Mouse (Mus musculus): ENCODE measurements around the gene Pip4k2c. TPM values are rescaled to one million over a fixed set of nuclear protein-coding genes. Genes with fewer than 3 reads are reported as not detected.
"Not testable (repeated sequence)": the region's sequence is repeated elsewhere in the genome, so short reads cannot be mapped to it uniquely, and the experiment has no call there.

Gene Pip4k2c
- total and polyA plus RNA-seq, 3 experiments, result 126 to 141 (median 130) TPM

- TF ChIP-seq TAL1 (conservative IDR thresholded peaks at IDR 0.05; ENCODE audit: low read depth, low read length) (no peak), CTCF (IDR thresholded peaks at IDR 0.05; ENCODE audit: low read depth, low read length) (no peak), GATA2 (IDR thresholded peaks at IDR 0.05; ENCODE audit: borderline replicate concordance, low read depth, low read length) (no peak), POLR2AphosphoS5 (IDR thresholded peaks at IDR 0.05; ENCODE audit: insufficient replicate concordance, low read depth, low read length) (no peak), GATA1 (IDR thresholded peaks at IDR 0.05; ENCODE audit: borderline replicate concordance, low read length) (no peak)
- Histone ChIP-seq H3K36me3 (replicated peaks) (peaks cover 65% of the 10 kb centered on the region), H3K4me1 (ENCODE audit: insufficient read depth, low read depth, low read length) (peaks cover 91% of the 10 kb centered on the region), H3K9me3 (replicated peaks) (no peaks in the 10 kb centered on the region), H3K4me3 (ENCODE audit: low read depth, low read length) (peak overlapping the region; percentile 88), H3K27me3 (ENCODE audit: insufficient read depth, low read length) (no peaks in the 10 kb centered on the region)
- no peak for DNase-seq (ENCODE audit: low spot score)
- ATAC-seq (ENCODE audit: extremely low read depth, insufficient number of reproducible peaks, low FRiP score, poor library complexity, severe bottlenecking), result peak; percentile 15; the same call in 1 of the 2 replicates
These were observed 16.7 kb downstream of the Pip4k2c start for GRCm38 (mm10) chr10:127194428-127195327.

- Histone ChIP-seq H3K9me3 (replicated peaks) (no peaks in the 10 kb centered on the region), H3K4me3 (ENCODE audit: low read depth, low read length) (peak overlapping the region; percentile 66; the same call in 1 of the 2 replicates), H3K36me3 (replicated peaks) (peaks cover 48% of the 10 kb centered on the region), H3K27me3 (ENCODE audit: insufficient read depth, low read length) (no peaks in the 10 kb centered on the region), H3K4me1 (ENCODE audit: insufficient read depth, low read depth, low read length) (peaks cover 85% of the 10 kb centered on the region)
- DNase-seq (ENCODE audit: low spot score) (no peak), ATAC-seq (ENCODE audit: extremely low read depth, insufficient number of reproducible peaks, low FRiP score, poor library complexity, severe bottlenecking) (no peak)
- no peak for TF ChIP-seq GATA1 (IDR thresholded peaks at IDR 0.05; ENCODE audit: borderline replicate concordance, low read length)
- no peak for TF ChIP-seq CTCF (IDR thresholded peaks at IDR 0.05; ENCODE audit: low read depth, low read length)
- no peak for TF ChIP-seq GATA2 (IDR thresholded peaks at IDR 0.05; ENCODE audit: borderline replicate concordance, low read depth, low read length)
- TF ChIP-seq POLR2AphosphoS5 (IDR thresholded peaks at IDR 0.05; ENCODE audit: insufficient replicate concordance, low read depth, low read length), result no peak
- TF ChIP-seq TAL1 (conservative IDR thresholded peaks at IDR 0.05; ENCODE audit: low read depth, low read length), result no peak
These were observed 18.4 kb downstream of the Pip4k2c start for GRCm38 (mm10) chr10:127193011-127193410.

- not testable (repeated sequence) for ATAC-seq (ENCODE audit: extremely low read depth, insufficient number of reproducible peaks, low FRiP score, poor library complexity, severe bottlenecking); H3K9me3 ChIP-seq (replicated peaks); DNase-seq (ENCODE audit: low spot score); H3K27me3 ChIP-seq (ENCODE audit: insufficient read depth, low read length); H3K4me3 ChIP-seq (ENCODE audit: low read depth, low read length)
- H3K36me3 ChIP-seq (replicated peaks), result peaks cover 45% of the 10 kb centered on the region
- H3K4me1 ChIP-seq (ENCODE audit: insufficient read depth, low read depth, low read length), result peaks cover 85% of the 10 kb centered on the region
These were observed 19.4 kb downstream of the Pip4k2c start for GRCm38 (mm10) chr10:127192057-127192328.

GRCm38 (mm10) chr10:127191191-127192056 lies 20.0 kb downstream of the Pip4k2c start:
- DNase-seq (ENCODE audit: low spot score), result no peak
- peak overlapping the region; percentile 65; the same call in 1 of the 2 replicates for H3K4me3 ChIP-seq (ENCODE audit: low read depth, low read length)
- TF ChIP-seq CTCF (IDR thresholded peaks at IDR 0.05; ENCODE audit: low read depth, low read length), result no peak
- TF ChIP-seq GATA1 (IDR thresholded peaks at IDR 0.05; ENCODE audit: borderline replicate concordance, low read length), result no peak
- no peak for TF ChIP-seq TAL1 (conservative IDR thresholded peaks at IDR 0.05; ENCODE audit: low read depth, low read length)
- TF ChIP-seq POLR2AphosphoS5 (IDR thresholded peaks at IDR 0.05; ENCODE audit: insufficient replicate concordance, low read depth, low read length), result no peak
- TF ChIP-seq GATA2 (IDR thresholded peaks at IDR 0.05; ENCODE audit: borderline replicate concordance, low read depth, low read length), result no peak
- peaks cover 86% of the 10 kb centered on the region for H3K4me1 ChIP-seq (ENCODE audit: insufficient read depth, low read depth, low read length)
- H3K9me3 ChIP-seq (replicated peaks), result peaks cover 6% of the 10 kb centered on the region
- no peaks in the 10 kb centered on the region for H3K27me3 ChIP-seq (ENCODE audit: insufficient read depth, low read length)
- no peak for ATAC-seq (ENCODE audit: extremely low read depth, insufficient number of reproducible peaks, low FRiP score, poor library complexity, severe bottlenecking)
- peaks cover 46% of the 10 kb centered on the region for H3K36me3 ChIP-seq (replicated peaks)

- peak; percentile 5; the same call in 1 of the 2 replicates for ATAC-seq (ENCODE audit: extremely low read depth, insufficient number of reproducible peaks, low FRiP score, poor library complexity, severe bottlenecking)
- peaks cover 6% of the 10 kb centered on the region for H3K9me3 ChIP-seq (replicated peaks)
- DNase-seq (ENCODE audit: low spot score), result no peak
These were observed 20.8 kb downstream of the Pip4k2c start for GRCm38 (mm10) chr10:127190398-127191190.

More at GRCm38 (mm10) chr10:127190398-127191190, 20.8 kb downstream of the Pip4k2c start:
- TF ChIP-seq GATA1 (IDR thresholded peaks at IDR 0.05; ENCODE audit: borderline replicate concordance, low read length) (no peak), CTCF (IDR thresholded peaks at IDR 0.05; ENCODE audit: low read depth, low read length) (no peak), TAL1 (conservative IDR thresholded peaks at IDR 0.05; ENCODE audit: low read depth, low read length) (peak; percentile 90), POLR2AphosphoS5 (IDR thresholded peaks at IDR 0.05; ENCODE audit: insufficient replicate concordance, low read depth, low read length) (no peak), GATA2 (IDR thresholded peaks at IDR 0.05; ENCODE audit: borderline replicate concordance, low read depth, low read length) (no peak)
- Histone ChIP-seq H3K27me3 (ENCODE audit: insufficient read depth, low read length) (no peaks in the 10 kb centered on the region), H3K4me3 (ENCODE audit: low read depth, low read length) (peak overlapping the region; percentile 80; the same call in 1 of the 2 replicates), H3K36me3 (replicated peaks) (peaks cover 52% of the 10 kb centered on the region), H3K4me1 (ENCODE audit: insufficient read depth, low read depth, low read length) (peaks cover 84% of the 10 kb centered on the region)

Measured in G1E (cell line).